Mouse (Mus musculus): ENCODE measurements around the gene Adprm.

GRCm38 (mm10) chr11:67007961-67008360, 44.4 kb downstream of the Adprm start:
- TF ChIP-seq POLR2A (IDR thresholded peaks at IDR 0.05; ENCODE audit: low read depth, low read length) (no peak), CTCF (IDR thresholded peaks at IDR 0.05; ENCODE audit: borderline replicate concordance, insufficient read depth, low read length) (no peak)

Data from embryonic fibroblast, embryonic 13.5 days (primary cell).